Mouse (Mus musculus) embryonic stem cell, embryonic (primary cell): ENCODE data around the gene Akr1c21.
"Not testable (repeated sequence)": the region's sequence is repeated elsewhere in the genome, so short reads cannot be mapped to it uniquely, and the experiment has no call there.

Source experiments
- CTCF ChIA-PET, 4 experiments: fragments of 300-600 bp in 2 of 4; fragments of 350-600 bp in 2 of 4; sonication (Branson Sonifier 250); formaldehyde crosslinking; loops; one replicate each; lab custom pipeline; 2022; ENCODE audit warnings: inconsistent platforms in 2 of 4; lab: Charles Lee
- POLR2A ChIA-PET, 4 experiments: fragments of 300-600 bp in 2 of 4; fragments of 350-600 bp in 2 of 4; sonication (Branson Sonifier 250); formaldehyde crosslinking; loops; one replicate each; lab custom pipeline; 2022; ENCODE audit warnings: antibody characterized with exemption in 4 of 4, inconsistent platforms in 1 of 4; lab: Charles Lee

Akr1c21 gene

GRCm38 (mm10) chr13:4573871-4574270, at the start of gene Akr1c21:
Gene Akr1c21 (plus strand): TSS chr13:4574075.
- POLR2A ChIA-PET: no interaction called here
- CTCF ChIA-PET: no interaction called here

- CTCF ChIA-PET: no interaction called here
Observed at GRCm38 (mm10) chr13:4559143-4559542, 14.7 kb upstream of the Akr1c21 start.

DNA sequence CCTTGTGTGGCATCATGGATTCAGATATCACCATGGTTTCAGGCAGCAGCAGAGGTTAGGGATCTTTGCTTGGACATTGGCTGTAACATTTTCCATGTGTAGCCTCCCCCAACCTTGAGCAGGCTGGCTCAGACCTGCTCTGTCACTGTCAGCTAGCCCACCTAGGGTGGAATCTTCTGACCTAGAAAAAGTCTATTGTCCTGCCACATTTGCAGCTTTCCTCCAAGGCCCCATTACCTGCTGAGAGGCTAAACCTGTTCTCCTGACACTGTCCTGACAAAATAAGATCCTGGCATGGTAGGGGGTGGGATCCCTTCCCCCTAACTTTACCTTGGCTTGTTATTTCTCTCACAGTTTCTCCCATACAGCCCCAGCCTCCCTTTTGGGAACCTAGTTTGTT, 13.4 kb upstream of the Akr1c21 start:
- POLR2A ChIA-PET: interaction anchor here in 1 of 4 experiments (0.7 kb wide), 1 partner anchor 270 kb away, joined by 3 read pairs; no protein-coding TSS in a partner anchor
- CTCF ChIA-PET: interaction anchor here in 1 of 4 experiments (0.6 kb wide), 1 partner anchor 297 kb away, joined by 3 read pairs; no protein-coding TSS in a partner anchor

More at GRCm38 (mm10) chr13:4559143-4559542, 14.7 kb upstream of the Akr1c21 start:
- POLR2A ChIA-PET: no interaction called here

- ChIA-PET POLR2A (no interaction called here), CTCF (no interaction called here)
Observed at GRCm38 (mm10) chr13:4565996-4566395, 7.9 kb upstream of the Akr1c21 start.

GRCm38 (mm10) chr13:4576921-4577320, 3.0 kb downstream of the Akr1c21 start:
- POLR2A ChIA-PET: no interaction called here
- CTCF ChIA-PET: no interaction called here

DNA sequence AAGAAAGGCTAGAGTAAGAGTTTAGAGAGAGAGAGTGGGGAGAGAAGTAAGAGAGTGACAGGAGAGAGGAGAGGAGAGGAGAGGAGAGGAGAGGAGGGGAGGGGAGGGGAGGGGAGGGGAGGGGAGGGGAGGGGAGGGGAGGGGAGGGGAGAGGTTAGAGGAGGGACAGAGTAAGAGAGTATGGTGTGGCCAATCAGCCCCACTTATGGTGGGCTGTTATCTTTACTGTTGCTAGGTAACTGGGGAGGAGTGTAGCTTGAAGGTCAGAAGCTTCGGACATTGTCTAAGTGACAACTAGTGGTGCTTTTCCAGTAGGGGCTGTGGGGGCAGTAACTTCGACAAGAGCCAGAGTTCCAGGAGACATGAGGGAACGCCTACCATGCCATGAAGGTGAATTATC, 29.6 kb downstream of the Akr1c21 start:
- CTCF ChIA-PET, POLR2A ChIA-PET: not testable (repeated sequence)

DNA sequence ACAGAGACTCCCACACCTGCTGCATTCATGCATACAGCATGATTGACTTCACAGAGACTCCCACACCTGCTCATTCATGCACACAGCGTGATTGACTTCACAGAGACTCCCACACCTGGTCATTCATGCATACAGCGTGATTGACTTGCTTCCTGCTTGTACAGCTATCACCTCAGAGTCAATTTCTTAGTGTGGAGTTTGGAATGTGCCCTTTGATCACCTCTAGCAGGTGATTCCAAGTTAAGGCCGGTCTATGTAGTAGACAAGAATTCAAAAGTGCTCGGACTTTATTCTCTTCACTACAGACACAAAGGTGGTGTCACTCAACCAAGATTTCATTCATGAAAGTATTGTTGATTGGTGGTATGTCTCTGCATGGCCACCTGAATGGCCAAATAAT, 32.9 kb downstream of the Akr1c21 start:
- CTCF ChIA-PET: interaction anchor here in 1 of 4 experiments (0.6 kb wide), 1 partner anchor 17 kb away, joined by 3 read pairs; no protein-coding TSS in a partner anchor
- POLR2A ChIA-PET: no interaction called here

DNA sequence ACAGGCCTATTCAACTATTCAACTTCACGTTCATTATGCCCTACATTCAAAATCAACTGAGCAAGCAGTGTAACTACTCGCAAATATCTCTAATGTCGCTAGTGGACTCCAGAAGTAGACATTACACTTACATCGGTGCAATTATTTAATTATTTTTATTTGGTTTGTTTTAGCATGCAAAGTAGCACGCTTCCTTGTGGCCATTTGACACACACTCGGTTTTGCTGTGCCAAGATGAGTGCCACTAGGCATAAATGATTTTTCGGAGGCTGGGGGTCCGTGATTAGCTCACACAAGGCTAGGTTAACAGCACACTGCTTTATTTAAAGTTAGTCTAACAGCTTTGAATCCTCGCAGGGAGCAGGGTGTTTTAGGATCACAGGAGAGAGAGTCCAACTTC, 34.7 kb downstream of the Akr1c21 start:
- CTCF ChIA-PET: no interaction called here
- POLR2A ChIA-PET: no interaction called here

- CTCF ChIA-PET: no interaction called here
Observed at GRCm38 (mm10) chr13:4608961-4609409, 35.1 kb downstream of the Akr1c21 start, which contains the start of gene Akr1e1. Gene Akr1e1 (minus strand): TSS chr13:4609174.

DNA sequence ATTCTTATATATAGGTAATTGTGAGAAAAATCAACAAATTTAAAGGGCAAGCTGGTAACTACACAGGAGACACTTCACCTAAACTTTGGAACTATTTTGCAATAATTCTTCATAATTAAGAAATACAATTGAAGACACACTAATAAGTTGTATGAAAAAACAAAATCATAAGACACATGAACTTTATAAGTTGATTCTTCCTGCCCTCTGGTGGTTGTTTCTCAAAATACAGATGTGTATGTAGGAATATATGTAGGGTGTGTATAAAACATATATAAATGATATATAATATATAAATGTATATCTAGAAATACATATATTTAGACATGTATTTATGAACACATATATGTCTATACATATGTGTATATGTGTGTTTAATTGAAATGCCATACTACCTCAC, 37.0 kb downstream of the Akr1c21 start:
- ChIA-PET POLR2A (no interaction called here), CTCF (no interaction called here)

More at GRCm38 (mm10) chr13:4608961-4609409, 35.1 kb downstream of the Akr1c21 start, which contains the start of gene Akr1e1:
- POLR2A ChIA-PET: no interaction called here
